Mouse (Mus musculus): ENCODE data around the gene Cyren.

Gene Cyren

GRCm38 (mm10) chr6:34896168-34896780 lies 18.4 kb upstream of the Cyren start:
- no peak for DNase-seq

GRCm38 (mm10) chr6:34895569-34895968 lies 17.7 kb upstream of the Cyren start:
- DNase-seq: no peak

GRCm38 (mm10) chr6:34889185-34889584 lies 11.3 kb upstream of the Cyren start:
- no peak for DNase-seq

GRCm38 (mm10) chr6:34887131-34887850 lies 9.4 kb upstream of the Cyren start:
- DNase-seq: no peak

DNA sequence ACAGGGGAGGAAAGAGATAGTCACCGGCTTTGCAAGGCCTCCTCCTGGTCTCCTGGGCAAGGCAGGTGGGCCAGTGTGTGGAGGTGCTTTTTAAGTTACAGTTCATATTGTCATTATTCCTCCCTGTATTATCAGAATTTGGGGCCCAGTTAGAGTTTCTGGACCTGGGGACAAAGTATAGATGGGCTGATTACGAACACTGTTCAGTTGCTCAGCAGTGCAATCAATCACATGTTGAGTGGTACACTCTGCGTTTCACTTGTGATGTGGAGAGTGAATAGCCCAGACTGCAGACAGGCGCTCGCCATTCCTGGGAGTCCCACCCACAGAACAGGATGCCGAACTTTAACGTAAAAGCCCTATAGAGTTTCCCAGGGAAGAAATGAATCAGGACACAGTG lies 6.9 kb upstream of the Cyren start:
- DNase-seq: no peak

- DNase-seq: peak; percentile 78
These were observed 2.1 kb upstream of the Cyren start for GRCm38 (mm10) chr6:34879911-34880475.

DNA sequence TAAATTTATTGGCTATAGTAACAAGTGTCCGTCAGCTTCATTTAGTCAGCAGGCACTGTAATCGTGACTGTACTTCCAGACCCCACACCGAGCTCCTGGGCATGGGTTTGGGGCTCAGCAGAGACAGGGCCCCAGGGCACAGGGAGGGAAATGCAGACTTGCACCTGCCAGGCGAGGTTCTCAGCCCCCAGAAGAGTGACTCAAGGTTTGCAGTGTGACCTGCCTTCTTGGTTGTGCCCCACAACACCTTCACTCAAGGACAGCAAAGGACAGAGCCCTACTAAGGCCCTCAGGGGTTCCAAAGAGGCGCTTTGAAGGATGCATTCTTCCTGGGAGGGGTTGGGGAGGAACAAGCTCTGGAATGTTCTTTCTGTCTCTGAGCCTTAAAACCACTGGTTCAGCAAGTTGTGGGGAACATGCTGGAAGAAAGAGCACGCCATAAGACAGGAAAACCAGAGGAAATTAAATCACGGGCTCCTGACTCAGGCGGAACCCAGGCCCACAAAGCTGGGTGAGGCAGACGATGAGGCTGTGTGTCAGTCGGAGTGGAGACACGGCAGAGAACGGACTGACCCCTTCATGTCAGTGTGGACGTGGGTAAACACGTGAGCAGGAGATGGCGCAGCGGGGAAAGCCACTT lies 1.4 kb upstream of the Cyren start:
- peak; percentile 34 for DNase-seq

DNA sequence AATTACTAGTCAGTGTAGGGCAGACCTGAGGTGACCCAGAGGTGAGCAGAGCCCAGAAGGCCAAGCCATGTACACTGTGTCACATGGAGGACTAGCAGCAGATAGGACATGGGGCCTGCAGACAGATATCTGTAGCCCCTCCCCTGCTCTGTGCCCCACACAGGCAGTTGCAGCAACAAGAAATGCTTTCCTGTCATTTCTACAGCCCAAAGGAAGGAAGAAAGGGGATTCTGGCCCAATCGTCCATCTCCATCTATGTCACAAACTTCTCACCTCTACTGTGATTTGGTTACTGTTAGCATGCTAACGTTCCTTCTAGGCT lies 1.1 kb downstream of the Cyren start:
- peak; percentile 22 for DNase-seq

GRCm38 (mm10) chr6:34875966-34876834 lies 1.7 kb downstream of the Cyren start:
- peak; percentile 62 for DNase-seq

DNA sequence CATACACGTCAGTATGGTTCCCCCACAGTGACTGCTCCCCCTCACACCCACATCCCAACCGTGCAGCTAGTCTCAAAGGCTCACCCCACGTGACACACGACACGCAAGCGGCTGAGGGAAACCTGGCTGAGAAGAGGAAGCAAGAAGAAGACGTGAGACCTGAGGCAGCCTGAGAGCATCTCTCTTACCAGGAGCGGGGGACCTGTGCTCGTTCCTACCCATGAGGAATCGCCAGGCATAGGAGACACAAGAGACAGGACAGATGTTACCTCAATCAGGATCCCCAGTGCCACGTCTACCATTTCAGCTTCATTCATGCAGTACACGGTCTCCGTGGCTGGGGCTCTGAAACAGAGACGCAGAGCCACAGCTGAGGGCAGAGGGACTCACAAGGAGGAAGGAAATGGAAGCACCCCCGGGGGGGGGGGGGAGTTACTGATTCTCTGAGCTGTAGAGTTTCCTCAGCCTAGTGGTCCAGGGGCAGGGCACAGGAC lies 2.5 kb downstream of the Cyren start:
- DNase-seq: peak; percentile 81

DNA sequence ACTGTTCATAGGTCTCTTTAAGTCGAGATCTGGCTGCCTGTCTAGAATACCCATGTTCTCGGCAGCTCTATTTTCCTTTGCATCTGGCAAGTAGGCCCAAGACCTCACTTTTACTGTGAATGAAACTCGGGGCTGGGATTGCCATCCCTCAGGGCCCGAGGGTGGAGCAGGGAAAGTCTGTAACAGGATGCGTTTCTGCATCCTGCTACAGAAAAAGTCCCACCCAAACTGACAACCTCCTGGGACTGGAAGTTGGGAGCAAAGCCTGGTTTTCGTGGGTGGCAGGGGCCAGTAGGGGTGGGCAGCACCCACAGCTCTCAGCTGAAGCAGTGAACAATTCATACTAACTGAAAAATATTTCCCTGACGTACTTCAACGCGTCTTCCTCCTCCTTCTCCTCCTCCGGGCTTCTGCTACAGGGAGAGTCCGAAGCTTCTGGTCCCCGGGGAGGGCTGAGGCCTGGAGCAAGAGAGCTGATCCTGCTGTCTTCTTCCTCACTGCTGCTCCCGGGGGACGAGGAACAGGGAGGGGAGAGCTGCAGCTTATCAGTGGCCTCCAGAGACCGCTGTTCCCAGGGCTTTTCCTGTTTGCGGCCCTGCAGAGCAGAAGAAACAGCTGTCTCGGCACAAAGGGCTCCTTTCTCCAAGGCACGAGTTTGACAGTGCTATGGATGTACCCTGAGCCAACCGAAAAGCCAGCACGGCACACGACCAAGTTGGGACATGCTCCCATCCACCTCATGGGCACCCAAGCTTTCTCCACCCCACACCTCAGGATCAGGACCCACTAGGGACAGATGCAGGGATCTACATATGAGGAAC lies 3.5 kb downstream of the Cyren start:
- DNase-seq: peak; percentile 39

GRCm38 (mm10) chr6:34872871-34873270 lies 5.0 kb downstream of the Cyren start:
- no peak for DNase-seq

- no peak for DNase-seq
These were observed 5.9 kb downstream of the Cyren start for GRCm38 (mm10) chr6:34871929-34872328.

DNA sequence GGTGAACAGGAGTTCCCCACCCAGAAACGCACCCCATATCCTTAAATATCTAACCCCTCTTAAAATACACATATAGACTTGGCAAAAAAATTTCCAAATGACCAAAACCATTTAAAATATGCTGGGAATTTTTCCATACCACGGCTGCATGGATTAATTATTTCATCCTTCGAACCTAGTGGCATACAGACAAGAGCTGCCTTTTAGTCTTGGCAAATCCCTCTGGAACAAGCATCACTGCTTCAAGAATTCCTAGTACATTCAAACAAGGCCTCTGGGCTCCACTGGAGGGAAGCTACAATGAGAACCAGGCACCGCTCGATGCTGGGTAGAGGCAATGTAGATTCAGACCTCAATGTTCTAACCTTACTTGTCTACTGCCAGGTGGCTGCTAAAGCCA lies 7.1 kb downstream of the Cyren start:
- DNase-seq: no peak

GRCm38 (mm10) chr6:34870136-34870535 lies 7.7 kb downstream of the Cyren start:
- no peak for DNase-seq

DNA sequence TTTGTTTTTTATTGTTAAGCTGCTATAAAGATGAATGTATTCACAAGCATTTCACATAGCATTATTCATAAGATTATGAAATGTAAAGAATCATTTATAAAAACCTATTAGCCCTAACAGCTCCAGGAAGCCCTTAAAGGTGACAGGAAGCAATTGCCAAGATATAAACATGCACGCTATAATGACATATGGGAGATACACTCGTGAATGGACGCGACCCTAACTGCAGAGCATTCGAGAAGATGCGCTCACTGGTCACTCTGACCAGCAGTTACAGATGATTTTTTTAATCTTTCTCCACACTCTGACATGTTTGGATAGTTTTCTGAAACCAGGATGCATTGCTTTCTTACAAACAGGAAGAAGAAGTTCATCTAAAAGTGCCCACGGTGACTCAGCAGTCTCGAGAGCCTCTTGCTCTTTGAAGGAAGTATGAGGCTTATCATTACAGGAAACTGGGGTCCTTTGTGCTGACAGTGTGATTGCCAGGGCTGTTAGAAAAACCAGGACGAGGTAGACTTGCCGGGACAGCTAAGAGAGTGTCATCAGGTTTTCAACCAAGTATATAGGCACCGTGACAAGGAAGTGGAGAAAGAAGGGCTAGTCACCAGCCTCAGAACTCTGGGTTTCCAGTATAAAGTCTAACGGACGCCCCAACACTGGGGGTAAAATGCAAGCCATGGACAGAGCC lies 8.5 kb downstream of the Cyren start:
- peak; percentile 58 for DNase-seq

DNA sequence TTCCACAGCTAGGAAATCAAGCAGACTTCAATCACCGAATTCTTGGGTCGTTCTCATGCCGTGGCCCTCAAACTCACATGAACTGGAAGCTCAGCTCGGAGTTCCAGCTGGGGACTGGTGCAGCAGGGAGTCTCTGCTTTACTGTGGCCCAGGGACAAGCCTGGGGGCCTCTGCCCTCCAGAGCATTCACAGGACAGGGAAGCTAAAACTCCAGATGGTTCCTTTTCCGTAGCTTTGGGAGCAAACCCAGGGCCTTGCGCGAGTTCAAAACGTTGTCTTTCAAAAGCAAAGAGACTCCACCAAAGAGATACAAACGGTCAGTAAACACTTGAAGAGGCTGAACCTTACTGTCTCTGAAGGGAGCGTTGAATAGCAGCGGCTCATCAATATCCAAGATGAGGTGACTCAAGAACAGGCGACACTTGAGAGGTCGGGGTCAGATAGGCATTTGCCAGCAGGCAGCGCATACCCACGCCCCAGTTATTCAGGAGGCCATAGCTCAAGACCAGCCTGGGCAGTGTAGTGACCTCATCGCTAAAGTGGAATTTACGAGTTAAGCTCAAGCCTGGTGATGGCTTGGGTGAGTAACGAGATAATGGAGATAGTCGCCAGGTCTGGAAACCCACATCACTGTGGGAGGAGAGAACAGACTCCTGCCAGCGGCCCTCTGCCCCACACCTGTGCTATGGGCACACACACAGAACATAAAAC lies 9.2 kb downstream of the Cyren start:
- peak; percentile 17 for DNase-seq

GRCm38 (mm10) chr6:34867995-34868350 lies 9.9 kb downstream of the Cyren start:
- no peak for DNase-seq

- DNase-seq: no peak
These were observed 10.4 kb downstream of the Cyren start for GRCm38 (mm10) chr6:34867301-34867994.

DNA sequence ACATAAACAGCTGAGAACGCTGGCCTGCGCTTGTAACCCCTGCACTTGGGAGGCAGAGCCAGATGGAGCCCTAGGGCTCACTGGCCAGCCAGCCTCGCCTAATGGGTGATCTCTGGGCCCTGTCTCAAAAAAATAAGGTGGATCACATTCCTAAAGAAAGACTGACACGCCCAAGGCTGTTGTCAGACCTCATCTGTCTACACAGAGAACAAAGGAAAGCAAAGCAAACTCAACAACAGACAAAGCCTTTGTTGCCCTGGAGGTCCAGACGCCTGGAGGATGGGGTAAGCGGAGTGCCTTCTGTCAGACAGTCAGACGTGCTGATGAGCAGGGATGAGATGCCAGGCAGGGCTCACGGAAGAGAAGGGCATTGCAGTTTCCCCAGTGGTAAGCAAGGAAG lies 11.1 kb downstream of the Cyren start:
- DNase-seq: no peak
